Mouse (Mus musculus) lung, adult 2 months (tissue): ENCODE measurements around the gene Dock10.

Experiments
- CTCF ChIP-seq: fragments of 200-500 bp; IDR thresholded peaks from 2 replicates; pipeline ENCODE4 v1.5.1; 2011; ENCODE audit warnings: mild to moderate bottlenecking, low read length, control low read depth; ENCODE audit not compliant: insufficient read depth
- POLR2A ChIP-seq: fragments of 200-500 bp; IDR thresholded peaks from 2 replicates; pipeline ENCODE4 v1.6.1; 2011; ENCODE audit warnings: low read depth, mild to moderate bottlenecking, control low read depth, low read length, borderline replicate concordance; ENCODE audit errors: extremely low read depth

DNA sequence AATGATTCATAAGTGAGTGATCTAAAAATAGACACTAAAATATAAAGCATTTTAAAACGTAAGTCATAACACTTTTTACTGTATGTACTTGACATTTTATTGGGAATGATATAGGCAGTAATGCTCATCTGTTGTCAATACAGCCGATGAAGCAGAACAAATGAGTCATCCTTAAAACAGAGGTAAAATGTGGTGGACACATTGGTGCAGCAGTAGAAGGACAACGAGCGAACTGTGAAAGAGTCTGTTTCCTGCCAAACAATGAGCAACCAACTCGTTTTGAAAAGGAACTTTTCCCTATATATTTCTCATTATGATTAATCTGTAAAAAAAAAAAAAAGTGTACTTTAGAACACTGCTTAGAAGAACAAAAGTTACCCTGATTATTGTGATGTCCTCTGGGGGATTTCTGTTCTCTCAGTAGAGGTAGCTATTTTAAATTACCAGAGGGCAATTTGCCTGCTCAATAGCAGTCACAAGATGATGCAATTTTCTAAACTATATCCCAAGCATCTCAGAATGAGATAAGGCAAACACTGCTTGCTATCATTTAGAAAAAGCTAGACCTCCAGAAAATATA, 20.4 kb downstream of the Dock10 start:
- TF ChIP-seq POLR2A (no peak), CTCF (no peak)
